In the genomic region with DNA sequence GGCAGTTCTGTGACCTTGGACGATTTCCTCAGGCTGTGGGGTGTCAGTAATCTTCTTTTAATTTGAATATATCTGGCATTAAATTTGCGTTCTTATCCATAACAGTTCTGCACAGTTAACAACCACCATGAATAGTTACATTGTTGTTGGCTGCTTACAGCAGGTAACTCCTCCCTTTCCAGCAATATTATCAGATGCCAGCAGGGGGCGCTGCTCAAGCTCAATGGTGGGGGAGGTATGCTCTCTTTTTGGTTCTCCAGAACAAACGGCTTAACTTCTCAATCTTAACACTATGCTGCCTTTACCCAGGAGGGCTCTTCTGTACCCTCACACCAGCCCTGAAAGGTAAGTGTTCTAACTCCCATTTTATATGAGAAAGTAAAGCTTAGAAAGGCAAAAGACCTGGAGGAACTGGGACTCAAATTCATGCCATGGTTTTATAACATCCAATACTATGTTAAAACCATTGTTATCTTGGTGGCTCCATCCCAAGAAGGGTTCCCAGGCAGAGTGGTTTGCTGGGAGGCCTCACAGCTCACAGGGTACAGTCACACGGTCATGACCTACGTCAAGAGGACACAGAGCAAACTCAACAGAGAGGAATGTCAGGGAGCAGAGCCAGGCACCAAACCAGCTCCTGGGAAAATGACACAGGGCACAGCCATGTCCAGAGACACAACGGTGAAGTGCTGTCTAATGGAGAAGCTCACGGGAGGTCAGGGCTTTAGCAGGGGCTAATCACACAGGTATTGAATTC, we compare ENCODE assay signal across 8 mouse cellular contexts. TPM values are rescaled to one million over a fixed set of nuclear protein-coding genes. Genes with fewer than 3 reads are reported as not detected.
A peak's percentile ranks its signal among the peaks of the same experiment; 100 is the strongest.
DNase-seq lines count a peak whose midpoint lies in the region; ATAC-seq and TF ChIP-seq lines count a peak whose summit lies in the region.

No protein-coding gene starts in this region.

- peak overlapping the region; percentile 42; the same call in 1 of the 2 replicates for H3K4me2 ChIP-seq in liver, embryonic 12.5 days
- peak overlapping the region; percentile 46 for H3K4me2 ChIP-seq in neural tube, embryonic 14.5 days (ENCODE audit: low read depth, low read length)

- no peaks in the 10 kb centered on the region for H3K36me3 ChIP-seq in liver, embryonic 12.5 days
- no peaks in the 10 kb centered on the region for H3K36me3 ChIP-seq in neural tube, embryonic 14.5 days (ENCODE audit: control insufficient read depth, insufficient read depth, low read length)
- no peaks in the 10 kb centered on the region for H3K36me3 ChIP-seq in thymus, adult 2 months (ENCODE audit: control insufficient read depth, insufficient read depth, low read length)

- DNase-seq in ovary, postnatal 10 days (ENCODE audit: low spot score) = peak; percentile 38
- no peak for DNase-seq in ovary, adult 18-20 months (ENCODE audit: low spot score)
- DNase-seq in embryo, embryonic 10.5 days (ENCODE audit: low spot score) = peak; percentile 83
- DNase-seq in heart, adult 18-20 months = peak; percentile 57 to 68
- peak; percentile 62 for DNase-seq in kidney, adult 9 months
- peak; percentile 56 for DNase-seq in thymus, adult 2 months

- WGBS in liver, embryonic 12.5 days (ENCODE audit: insufficient replicate concordance) = 29% methylated on average over 8 of the region's 8 CpGs
- WGBS in neural tube, embryonic 14.5 days = 36% methylated on average over 8 of the region's 8 CpGs
- 44% methylated on average over 8 of the region's 8 CpGs for WGBS in thymus, adult 2 months

- H3K9me3 ChIP-seq in liver, embryonic 12.5 days (replicated peaks) = no peaks in the 10 kb centered on the region
- no peaks in the 10 kb centered on the region for H3K9me3 ChIP-seq in neural tube, embryonic 14.5 days (ENCODE audit: control insufficient read depth, low read length)

- H3K9ac ChIP-seq in liver, embryonic 12.5 days = no peak overlapping the region
- no peak overlapping the region for H3K9ac ChIP-seq in neural tube, embryonic 14.5 days (replicated peaks; ENCODE audit: low read depth, low read length)

- TF ChIP-seq CTCF in thymus, adult 2 months (IDR thresholded peaks at IDR 0.05; ENCODE audit: borderline replicate concordance, control insufficient read depth, extremely low read depth, insufficient read depth, low read length, poor library complexity) = no peak

- TF ChIP-seq POLR2A in thymus, adult 2 months (IDR thresholded peaks at IDR 0.05; ENCODE audit: control insufficient read depth, extremely low read depth, insufficient read depth, low read length, poor library complexity) = no peak

- peaks cover 11% of the 10 kb centered on the region; the same call in 1 of the 2 replicates for H3K4me1 ChIP-seq in liver, embryonic 12.5 days
- peaks cover 40% of the 10 kb centered on the region for H3K4me1 ChIP-seq in neural tube, embryonic 14.5 days (ENCODE audit: control insufficient read depth, insufficient read depth, low read length)
- H3K4me1 ChIP-seq in thymus, adult 2 months (replicated peaks; ENCODE audit: control insufficient read depth, insufficient read depth, low read length) = peaks cover 8% of the 10 kb centered on the region; the same call in 1 of the 2 replicates

- no peak overlapping the region for H3K27ac ChIP-seq in liver, embryonic 12.5 days
- H3K27ac ChIP-seq in neural tube, embryonic 14.5 days (ENCODE audit: low read depth, low read length) = peak overlapping the region; percentile 84
- no peak overlapping the region for H3K27ac ChIP-seq in thymus, adult 2 months (ENCODE audit: control insufficient read depth, insufficient read depth, low read length)

- H3K4me3 ChIP-seq in liver, embryonic 12.5 days = no peak overlapping the region
- H3K4me3 ChIP-seq in neural tube, embryonic 14.5 days (ENCODE audit: low read depth, low read length) = no peak overlapping the region
- no peak overlapping the region for H3K4me3 ChIP-seq in thymus, adult 2 months (ENCODE audit: control insufficient read depth, insufficient read depth, low read length)

- no peak for ATAC-seq in liver, embryonic 12.5 days
- no peak for ATAC-seq in neural tube, embryonic 14.5 days (ENCODE audit: low read depth)

- H3K27me3 ChIP-seq in liver, embryonic 12.5 days (replicated peaks) = peaks cover 60% of the 10 kb centered on the region
- H3K27me3 ChIP-seq in neural tube, embryonic 14.5 days (ENCODE audit: control insufficient read depth, insufficient read depth, low read length) = no peaks in the 10 kb centered on the region
- H3K27me3 ChIP-seq in thymus, adult 2 months (ENCODE audit: control insufficient read depth, insufficient read depth, low read length) = peaks cover 8% of the 10 kb centered on the region; the same call in 1 of the 2 replicates

RNA-seq across cellular contexts. Expression of a gene that starts 6.5 kb away (rescaled TPM):
- under 1 TPM; 0.23 to 0.30 TPM for total RNA-seq in heart, adult 18-20 months (2021)
- not detected in 2 replicates for polyA plus RNA-seq in liver, embryonic 12.5 days (2016; fragmentation: Nextera tagmentation; extraction: Ambion mirVana)
- 55.7 and 75.5 TPM in 2 replicates for polyA plus RNA-seq in neural tube, embryonic 14.5 days (2014; fragmentation: Nextera tagmentation; extraction: Ambion mirVana)
- polyA plus RNA-seq in thymus, adult 2 months (2012; rRNA removed) = 0.15 and 0.27 TPM in 2 replicates

RNA-seq across cellular contexts. Expression of a gene that starts 21.4 kb away (rescaled TPM):
- total RNA-seq in heart, adult 18-20 months (2021) = 10 to 100 TPM; 12.6 to 14.6 TPM
- polyA plus RNA-seq in liver, embryonic 12.5 days (2016; fragmentation: Nextera tagmentation; extraction: Ambion mirVana) = 29.0 and 30.8 TPM in 2 replicates
- polyA plus RNA-seq in neural tube, embryonic 14.5 days (2014; fragmentation: Nextera tagmentation; extraction: Ambion mirVana) = 9.1 and 10.3 TPM in 2 replicates
- polyA plus RNA-seq in thymus, adult 2 months (2012; rRNA removed) = 9.6 and 11.1 TPM in 2 replicates

RNA-seq across cellular contexts. Expression of a gene that starts 28.2 kb away (rescaled TPM):
- total RNA-seq in heart, adult 18-20 months (2021) = not detected
- 2.5 and 3.0 TPM in 2 replicates for polyA plus RNA-seq in liver, embryonic 12.5 days (2016; fragmentation: Nextera tagmentation; extraction: Ambion mirVana)
- 0.62 and 0.72 TPM in 2 replicates for polyA plus RNA-seq in neural tube, embryonic 14.5 days (2014; fragmentation: Nextera tagmentation; extraction: Ambion mirVana)
- 1.3 and 1.7 TPM in 2 replicates for polyA plus RNA-seq in thymus, adult 2 months (2012; rRNA removed)

Comparison
In these comparisons a context has a peak if more than half of its experiments do, and no peak if none do; other contexts are left out.
1. RNA of a gene that starts 6.5 kb away (polyA plus RNA-seq): 55.7 to 75.5 TPM in neural tube, embryonic 14.5 days; 0.15 to 0.27 TPM in thymus, adult 2 months and not detected in liver, embryonic 12.5 days; every median in the first group is over 10 times any median in the second.